Mouse (Mus musculus) 416B (cell line): ENCODE results near the gene Krt78.

Experiments
- DNase-seq: peaks from one replicate; pipeline ENCODE4 v3.0.0; 2011; ENCODE audit warnings: low read depth

Gene Krt78

DNA sequence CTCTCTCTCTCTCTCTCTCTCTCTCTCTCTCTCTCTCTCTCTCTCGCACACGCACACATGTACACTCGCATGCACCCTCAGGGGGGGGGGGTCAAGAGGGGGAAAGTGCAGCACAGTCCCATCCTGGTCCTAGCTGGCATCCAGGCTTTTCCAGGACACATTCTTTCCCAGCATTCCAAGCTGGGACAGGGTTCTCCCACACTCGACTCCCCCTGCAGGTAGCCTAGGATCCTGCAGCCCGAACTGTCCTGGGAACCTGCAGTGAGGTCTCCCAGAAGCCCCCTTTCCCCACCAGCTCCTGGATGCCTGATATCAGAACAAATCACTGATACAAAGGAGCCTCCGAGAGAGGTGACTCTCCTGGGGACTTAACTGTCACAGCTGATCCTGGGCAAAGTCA lies 16.4 kb upstream of the Krt78 start:
- no peak for DNase-seq

DNA sequence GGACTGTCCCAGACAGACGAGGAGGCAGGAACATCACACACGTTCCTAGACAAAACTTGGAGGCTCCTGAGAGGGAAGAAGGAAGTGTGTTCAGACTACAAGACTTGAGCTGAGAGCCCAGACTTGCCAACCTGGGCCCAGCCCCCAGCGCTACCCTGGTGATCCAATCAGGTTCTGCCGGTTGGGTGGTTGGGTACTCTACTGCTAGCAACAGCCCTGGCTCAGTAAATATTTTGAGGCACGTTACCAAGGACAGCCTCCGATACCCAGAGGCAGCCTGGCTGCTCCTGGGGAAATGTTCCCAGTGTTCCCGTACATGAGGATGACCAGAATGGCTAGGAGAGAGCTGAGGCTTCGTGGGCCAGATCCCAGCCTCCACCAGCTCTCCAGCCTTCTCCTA lies 12.7 kb upstream of the Krt78 start:
- DNase-seq, result no peak

DNA sequence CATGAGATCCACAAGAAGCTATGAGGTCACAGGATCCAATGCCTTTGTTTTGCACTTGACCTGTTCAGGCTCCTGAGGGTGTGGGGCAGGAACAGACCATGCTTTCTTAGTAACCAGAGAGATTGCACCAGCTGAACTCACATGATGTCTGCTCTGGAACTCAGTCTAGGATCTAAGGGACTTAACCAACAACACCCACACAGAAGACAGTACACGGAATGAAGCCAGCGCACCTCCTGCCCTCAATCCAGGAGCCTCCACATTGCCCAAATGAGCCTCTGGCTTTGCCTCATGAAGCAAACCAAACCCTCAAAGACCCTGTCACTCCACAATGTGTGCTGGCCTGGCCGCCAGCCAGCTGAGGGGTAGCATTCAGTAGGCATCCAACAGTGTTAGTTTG lies 4.8 kb upstream of the Krt78 start:
- no peak for DNase-seq

- DNase-seq, result no peak
These were observed 1.2 kb downstream of the Krt78 start for GRCm38 (mm10) chr15:101952733-101953474.

DNA sequence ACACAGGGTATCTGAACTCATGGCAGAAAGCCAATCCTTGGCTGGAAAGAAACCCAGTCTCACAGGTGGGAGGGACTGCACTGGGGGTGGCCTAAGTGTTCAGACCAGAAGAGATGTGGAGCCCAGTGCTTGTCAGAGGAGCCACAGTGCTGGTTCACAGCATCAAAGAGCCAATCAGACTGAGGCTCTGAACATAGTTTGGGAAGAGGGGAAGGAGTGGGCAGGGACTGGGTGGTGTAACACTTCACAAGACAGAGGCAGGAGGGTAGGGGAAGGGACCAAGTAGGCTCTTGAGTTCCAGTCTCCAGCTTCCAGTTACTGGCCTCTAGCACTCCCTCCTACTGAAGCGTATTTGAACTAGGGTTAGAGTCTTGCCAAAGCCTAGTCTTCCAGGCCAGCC lies 8.7 kb downstream of the Krt78 start:
- DNase-seq, result no peak

DNA sequence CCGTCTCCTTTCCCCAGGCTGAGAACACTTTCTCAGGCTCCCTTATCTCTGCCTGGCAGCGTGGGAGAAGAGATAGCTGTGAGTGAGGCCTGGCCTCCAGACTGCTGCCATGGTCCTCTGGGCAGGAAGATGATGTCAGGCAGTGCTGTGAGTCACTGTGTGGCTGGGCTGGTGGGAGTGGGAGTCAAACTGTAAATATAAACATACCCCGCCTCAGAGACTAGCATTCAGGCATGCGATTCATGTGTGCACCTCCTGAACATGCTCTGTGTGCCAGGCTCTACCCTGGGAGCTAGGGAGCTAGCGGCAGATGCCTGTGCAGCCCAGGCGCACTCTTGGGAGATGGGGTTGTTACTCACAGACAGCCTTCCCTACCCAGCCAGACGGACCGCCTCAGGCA lies 12.1 kb downstream of the Krt78 start:
- DNase-seq, result peak; percentile 5

- no peak for DNase-seq
These were observed 13.7 kb downstream of the Krt78 start, which contains the start of gene Krt79 for GRCm38 (mm10) chr15:101940274-101940829. Gene Krt79, minus strand, starts transcription at chr15:101940324.

DNA sequence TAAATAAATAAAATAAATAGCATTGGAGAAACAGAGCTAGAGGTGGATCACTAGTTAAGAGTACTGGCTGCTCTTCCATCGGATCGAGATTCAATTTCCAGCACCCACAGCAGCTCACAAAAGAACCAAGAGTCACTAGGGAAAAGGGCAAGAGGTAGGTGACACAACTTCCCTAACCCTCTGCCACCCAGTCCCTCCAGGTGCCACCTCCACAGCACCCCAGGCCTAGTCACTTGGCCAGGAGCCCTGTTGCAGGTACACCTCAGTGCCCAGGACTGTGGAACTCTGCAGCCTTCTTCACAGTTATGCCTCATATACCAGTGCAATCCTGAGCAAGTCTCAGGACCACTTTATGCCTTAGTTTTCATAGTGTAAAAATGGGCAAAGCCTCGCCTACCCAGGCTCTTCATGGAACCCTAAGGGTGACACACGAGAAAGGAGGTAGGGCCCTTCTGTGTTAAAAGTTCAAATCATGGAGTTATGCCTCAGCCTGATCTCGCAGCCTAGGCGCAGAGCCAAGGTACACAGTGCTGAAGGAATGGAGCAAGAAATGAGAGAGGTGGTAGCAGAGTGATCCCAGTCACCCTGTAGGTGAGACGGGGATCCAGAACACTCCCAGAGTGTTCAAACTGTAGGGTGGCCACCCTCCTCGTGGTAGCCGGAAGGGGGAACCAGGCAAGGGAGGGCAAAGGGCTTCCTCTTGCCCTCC lies 15.3 kb downstream of the Krt78 start:
- DNase-seq, result no peak

DNA sequence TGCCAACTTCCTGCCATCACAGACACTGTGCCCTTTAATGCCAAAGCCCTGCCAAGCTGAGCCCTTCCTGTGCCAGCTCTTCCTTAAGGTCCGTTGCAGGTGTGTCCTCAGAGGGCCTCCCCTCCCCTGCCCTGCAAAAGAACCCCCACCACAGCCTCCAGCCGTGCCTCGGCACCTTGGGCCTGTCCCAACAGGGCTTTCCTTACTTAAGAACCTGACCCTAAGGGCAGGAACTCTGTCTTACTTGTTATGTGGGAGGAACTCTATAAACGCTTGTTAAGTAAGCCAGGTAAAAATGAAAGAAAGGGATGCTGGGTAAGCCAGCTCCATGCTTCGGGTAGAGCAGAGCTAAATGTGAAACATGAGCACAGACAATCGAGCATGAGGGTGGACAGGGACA lies 21.1 kb downstream of the Krt78 start:
- DNase-seq, result no peak

GRCm38 (mm10) chr15:101929666-101930065 lies 24.4 kb downstream of the Krt78 start:
- DNase-seq, result no peak

- no peak for DNase-seq
These were observed 25.0 kb downstream of the Krt78 start for GRCm38 (mm10) chr15:101929087-101929486.

DNA sequence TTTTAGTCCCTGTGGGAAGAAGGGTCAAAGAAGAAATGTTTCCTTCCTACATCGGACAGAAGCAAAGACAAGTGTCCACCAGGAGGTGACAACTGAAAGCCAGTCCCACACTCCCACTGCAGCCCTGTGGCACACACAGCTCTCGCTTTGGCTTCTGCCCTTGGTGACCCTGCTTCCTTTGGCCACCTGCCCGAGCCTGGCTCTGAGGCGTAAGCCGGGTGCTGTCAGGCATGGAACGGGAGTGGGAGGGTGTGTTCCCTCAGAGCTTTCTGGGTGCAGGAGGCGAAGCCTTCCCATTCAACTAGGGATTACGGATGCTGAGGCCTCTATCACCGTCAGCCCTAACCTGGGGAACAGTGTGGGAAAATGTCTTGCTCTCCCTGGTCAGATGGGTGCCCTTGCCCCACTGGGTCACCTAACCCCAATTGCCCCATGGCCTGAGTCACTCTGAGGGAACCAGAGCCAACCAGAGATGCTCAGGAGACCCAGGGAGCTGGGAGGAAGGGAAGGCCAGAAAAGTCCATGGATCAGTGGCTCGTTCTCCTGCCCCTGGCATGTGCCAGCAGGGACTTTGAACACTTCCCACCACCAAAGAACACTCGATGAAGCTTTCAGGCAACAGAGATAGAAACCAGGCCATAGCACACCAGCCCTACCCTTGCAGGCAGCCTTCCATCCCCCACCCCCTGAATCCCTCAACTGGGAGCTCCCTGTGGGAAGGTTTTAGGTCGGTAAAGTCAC lies 26.6 kb downstream of the Krt78 start:
- DNase-seq, result no peak

- DNase-seq, result no peak
These were observed 29.0 kb downstream of the Krt78 start for GRCm38 (mm10) chr15:101925041-101925440.

DNA sequence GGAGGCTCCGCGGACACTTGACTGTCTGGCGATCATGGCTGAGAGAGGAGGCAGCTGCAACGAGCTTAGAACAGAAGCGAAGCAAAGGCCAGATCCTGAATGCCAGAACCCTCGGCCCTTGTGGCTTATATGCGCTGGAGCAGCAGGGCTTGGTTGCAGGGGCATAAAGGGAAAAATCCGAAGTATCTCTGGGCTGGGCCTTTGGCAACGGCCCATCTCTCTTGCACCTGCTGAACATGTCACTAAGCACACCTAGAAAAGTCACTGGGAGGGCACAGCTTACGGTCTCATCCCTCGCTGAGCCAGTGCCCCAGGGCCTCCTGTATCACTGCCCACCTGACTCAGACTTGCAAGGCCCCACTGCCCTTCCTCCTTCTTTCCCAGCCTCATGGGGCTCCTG lies 29.5 kb downstream of the Krt78 start, which contains the start of gene Krt4:
Gene Krt4, minus strand, starts transcription at position 101 of the 400 bp plus-strand sequence.
- DNase-seq, result no peak

GRCm38 (mm10) chr15:101922296-101922695 lies 31.8 kb downstream of the Krt78 start:
- no peak for DNase-seq

DNA sequence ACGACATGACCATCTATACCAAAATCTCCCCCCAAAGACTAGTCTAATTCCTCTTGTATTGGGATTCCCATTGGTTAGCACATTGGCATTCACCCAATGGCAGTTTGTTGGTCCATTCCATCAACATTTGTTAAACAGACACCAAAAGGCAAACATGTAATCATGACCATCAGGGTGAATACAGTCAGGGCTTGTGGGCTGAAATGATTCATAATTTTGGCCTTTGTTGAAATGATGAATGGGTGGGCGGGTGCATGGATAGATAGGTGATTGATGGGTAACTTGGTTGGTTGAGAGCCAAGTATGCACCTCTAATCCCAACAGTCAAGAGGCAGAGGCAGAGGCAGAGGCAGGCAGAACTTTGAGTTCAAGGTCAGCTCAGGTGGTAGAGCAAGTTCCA lies 38.0 kb downstream of the Krt78 start:
- DNase-seq, result no peak

DNA sequence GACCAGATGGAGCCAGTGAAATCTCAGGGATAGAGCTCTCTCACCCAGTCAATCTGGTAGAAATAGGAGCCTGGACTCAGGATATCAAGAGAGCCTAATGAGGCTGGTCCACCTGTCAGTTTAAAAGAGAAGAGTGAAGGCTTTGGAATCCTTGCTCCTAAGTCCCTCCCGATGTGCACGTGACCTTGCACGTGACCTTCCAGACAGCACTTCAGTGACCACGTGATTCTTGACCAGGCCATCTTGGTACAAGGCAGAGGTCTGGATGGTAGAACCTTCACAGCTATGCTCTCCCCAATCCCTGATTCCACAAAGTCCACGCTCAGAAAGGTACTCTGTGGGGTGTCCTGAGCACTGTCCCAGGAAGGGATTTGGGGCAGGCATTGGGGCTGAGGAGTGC lies 49.2 kb downstream of the Krt78 start:
- no peak for DNase-seq

GRCm38 (mm10) chr15:101902171-101903149 lies 51.6 kb downstream of the Krt78 start:
- DNase-seq, result no peak
